Mouse (Mus musculus) limb, embryonic 13.5 days (tissue): ENCODE results near the gene Tbc1d8. TPM values are rescaled to one million over a fixed set of nuclear protein-coding genes. Genes with fewer than 3 reads are reported as not detected.
A peak's percentile ranks its signal among the peaks of the same experiment; 100 is the strongest.

Source experiments
- ATAC-seq: fragments of 200-750 bp; cut with Nextera tagmentation; 2 replicates; pipeline ENCODE4 v1.8.0; 2017; ENCODE audit warnings: low read depth, moderate number of reproducible peaks, moderate TSS enrichment; ENCODE audit not compliant: low FRiP score
- H3K27ac ChIP-seq: fragments of 300-500 bp; sonication (generic); 2 replicates; pipeline ENCODE4 v1.5.1; 2015; ENCODE audit warnings: inconsistent platforms, mild to moderate bottlenecking, moderate library complexity
- H3K27me3 ChIP-seq: fragments of 300-500 bp; sonication (generic); 2 replicates; pipeline ENCODE4 v1.6.1; 2015; ENCODE audit warnings: mild to moderate bottlenecking, inconsistent platforms
- H3K36me3 ChIP-seq: fragments of 300-500 bp; sonication (generic); 2 replicates; pipeline ENCODE4 v1.6.1; 2015; ENCODE audit warnings: inconsistent platforms, mild to moderate bottlenecking, moderate library complexity
- H3K4me1 ChIP-seq: fragments of 300-500 bp; sonication (generic); 2 replicates; pipeline ENCODE4 v1.6.1; 2015; ENCODE audit warnings: inconsistent platforms
- H3K4me2 ChIP-seq: fragments of 300-500 bp; sonication (generic); replicated peaks from 2 replicates; pipeline ENCODE4 v1.6.1; 2015; ENCODE audit warnings: inconsistent platforms, mild to moderate bottlenecking, moderate library complexity
- H3K4me3 ChIP-seq: fragments of 300-500 bp; sonication (generic); 2 replicates; pipeline ENCODE4 v1.5.1; 2015; ENCODE audit warnings: moderate library complexity, mild to moderate bottlenecking, inconsistent platforms
- H3K9ac ChIP-seq: fragments of 300-500 bp; sonication (generic); 2 replicates; pipeline ENCODE4 v1.6.1; 2015; ENCODE audit warnings: mild to moderate bottlenecking, inconsistent platforms
- H3K9me3 ChIP-seq: fragments of 300-500 bp; sonication (generic); 2 replicates; pipeline ENCODE4 v1.6.1; 2016; ENCODE audit warnings: inconsistent platforms
- WGBS: fragments of 180-500 bp; shearing (Covaris S2); methylation state at CpG from one replicate; pipeline ENCODE4 v1.1.7; 2015; 5-methylcytosine and 5-hydroxymethylcytosine counted together
- polyA plus RNA-seq: library from polyadenylated mRNA; unstranded; fragments of >200 nt; fragmentation: Nextera tagmentation; extraction: Ambion mirVana; gene quantifications from 2 replicates; pipeline ENCODE4 v1.2.1, GENCODE M21; 2015

Gene Tbc1d8
- polyA plus RNA-seq, 1 experiment from 2014 or later = 10.4 TPM

GRCm38 (mm10) chr1:39407108-39407507, 71.4 kb downstream of the Tbc1d8 start:
- Histone ChIP-seq H3K36me3 (no peaks in the 10 kb centered on the region), H3K27ac (no peak overlapping the region), H3K4me3 (no peak overlapping the region), H3K27me3 (no peaks in the 10 kb centered on the region), H3K4me2 (no peak overlapping the region), H3K9me3 (no peaks in the 10 kb centered on the region), H3K4me1 (0 out of 2 replicates have a peak, but pooled peaks cover 3% of the 10 kb centered on the region), H3K9ac (no peak overlapping the region)
- no peak for ATAC-seq
- 65% methylated on average over 4 of the region's 4 CpGs for WGBS

- Histone ChIP-seq H3K27ac (no peak overlapping the region), H3K4me2 (no peak overlapping the region), H3K4me3 (no peak overlapping the region), H3K36me3 (peaks cover 5% of the 10 kb centered on the region), H3K4me1 (no peaks in the 10 kb centered on the region), H3K27me3 (no peaks in the 10 kb centered on the region), H3K9me3 (peaks cover 6% of the 10 kb centered on the region; the same call in 1 of the 2 replicates), H3K9ac (no peak overlapping the region)
- ATAC-seq = no peak
- 90% methylated on average over 3 of the region's 3 CpGs for WGBS
Measured at GRCm38 (mm10) chr1:39400173-39400572, 78.4 kb downstream of the Tbc1d8 start.

DNA sequence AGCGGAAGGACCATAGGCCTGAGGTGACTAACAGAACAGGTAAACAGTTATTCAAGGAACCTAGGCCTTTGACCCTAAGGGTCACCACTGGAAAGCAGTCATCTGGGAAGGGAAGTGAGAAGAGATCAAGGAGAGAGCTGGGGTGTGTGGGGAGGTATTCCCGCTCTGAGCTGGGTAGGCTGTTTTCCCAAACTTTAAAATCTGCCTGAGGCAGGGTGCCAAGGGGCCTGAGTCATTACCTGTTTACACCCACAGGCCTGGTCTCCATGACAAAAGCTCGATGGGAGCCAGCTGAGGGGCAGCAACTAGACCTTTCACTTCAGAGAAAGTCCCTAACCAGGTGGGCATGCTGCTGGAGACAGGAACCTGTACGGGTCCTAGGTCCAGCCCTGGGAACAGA, 79.3 kb downstream of the Tbc1d8 start:
- H3K9me3 ChIP-seq = peaks cover 6% of the 10 kb centered on the region; the same call in 1 of the 2 replicates
- H3K4me3 ChIP-seq = no peak overlapping the region
- H3K36me3 ChIP-seq = peaks cover 5% of the 10 kb centered on the region
- no peaks in the 10 kb centered on the region for H3K4me1 ChIP-seq
- no peak for ATAC-seq
- H3K27ac ChIP-seq = no peak overlapping the region
- no peak overlapping the region for H3K9ac ChIP-seq
- no peak overlapping the region for H3K4me2 ChIP-seq
- no peaks in the 10 kb centered on the region for H3K27me3 ChIP-seq
- WGBS = 65% methylated on average over 4 of the region's 4 CpGs

DNA sequence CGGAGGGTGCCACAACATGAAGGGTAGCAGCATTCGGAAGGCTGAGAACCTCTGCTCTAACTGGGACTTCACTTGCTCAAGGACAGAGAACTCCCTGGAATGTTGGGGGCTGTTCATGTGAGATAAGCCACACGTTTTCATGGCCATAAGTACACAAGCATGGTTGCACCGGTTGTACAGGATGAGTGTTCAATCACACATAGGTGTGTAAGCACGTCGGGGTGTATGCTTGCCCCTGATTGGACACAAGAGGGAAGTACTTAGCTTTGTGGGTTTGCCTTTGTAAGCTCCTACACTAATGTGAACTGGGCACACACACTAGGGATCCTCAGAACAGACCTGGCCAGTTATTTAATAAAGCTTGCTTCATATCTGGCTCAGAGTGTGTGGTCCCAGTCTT, 80.3 kb downstream of the Tbc1d8 start:
- Histone ChIP-seq H3K27me3 (no peaks in the 10 kb centered on the region), H3K9me3 (peaks cover 6% of the 10 kb centered on the region; the same call in 1 of the 2 replicates), H3K9ac (no peak overlapping the region), H3K27ac (no peak overlapping the region), H3K36me3 (peaks cover 5% of the 10 kb centered on the region), H3K4me1 (0 out of 2 replicates have a peak, but pooled peaks cover 3% of the 10 kb centered on the region), H3K4me3 (no peak overlapping the region), H3K4me2 (no peak overlapping the region)
- no peak for ATAC-seq
- WGBS = 89% methylated on average over 6 of the region's 6 CpGs

GRCm38 (mm10) chr1:39396347-39396746, 82.2 kb downstream of the Tbc1d8 start:
- Histone ChIP-seq H3K27ac (no peak overlapping the region), H3K27me3 (no peaks in the 10 kb centered on the region), H3K4me3 (no peak overlapping the region), H3K4me1 (0 out of 2 replicates have a peak, but pooled peaks cover 3% of the 10 kb centered on the region), H3K4me2 (no peak overlapping the region), H3K9ac (no peak overlapping the region), H3K9me3 (peaks cover 6% of the 10 kb centered on the region; the same call in 1 of the 2 replicates), H3K36me3 (peaks cover 5% of the 10 kb centered on the region)
- 78% methylated on average over 4 of the region's 4 CpGs for WGBS
- ATAC-seq = no peak

GRCm38 (mm10) chr1:39394650-39395049, 83.9 kb downstream of the Tbc1d8 start:
- WGBS = 71% methylated on average over 3 of the region's 3 CpGs
- ATAC-seq = no peak
- peaks cover 6% of the 10 kb centered on the region; the same call in 1 of the 2 replicates for H3K9me3 ChIP-seq

DNA sequence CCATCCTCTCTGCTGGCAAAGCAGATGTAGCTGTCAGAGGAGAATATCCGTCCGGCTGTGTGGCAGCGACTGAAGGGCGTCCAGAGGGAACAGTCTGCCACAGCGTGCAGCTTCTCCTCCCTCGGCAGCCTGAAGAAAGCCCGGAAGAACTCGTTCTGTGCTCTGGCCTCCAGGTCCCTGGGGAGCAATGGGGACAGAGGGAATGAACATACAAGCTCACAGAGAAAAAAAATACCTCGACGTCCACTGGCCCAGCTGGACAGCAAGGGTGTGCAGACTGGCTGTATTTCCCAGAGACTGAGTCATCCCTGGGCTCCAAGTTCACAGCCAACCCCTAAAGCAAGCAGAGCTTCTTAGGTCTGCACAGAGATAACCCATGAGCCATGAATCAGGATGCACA, 84.5 kb downstream of the Tbc1d8 start:
- no peak overlapping the region for H3K9ac ChIP-seq

More at GRCm38 (mm10) chr1:39394650-39395049, 83.9 kb downstream of the Tbc1d8 start:
- H3K36me3 ChIP-seq = peaks cover 5% of the 10 kb centered on the region
- H3K4me2 ChIP-seq = no peak overlapping the region
- H3K27ac ChIP-seq = no peak overlapping the region
- H3K4me3 ChIP-seq = no peak overlapping the region
- no peak overlapping the region for H3K9ac ChIP-seq
- 0 out of 2 replicates have a peak, but pooled peaks cover 3% of the 10 kb centered on the region for H3K4me1 ChIP-seq
- no peaks in the 10 kb centered on the region for H3K27me3 ChIP-seq

DNA sequence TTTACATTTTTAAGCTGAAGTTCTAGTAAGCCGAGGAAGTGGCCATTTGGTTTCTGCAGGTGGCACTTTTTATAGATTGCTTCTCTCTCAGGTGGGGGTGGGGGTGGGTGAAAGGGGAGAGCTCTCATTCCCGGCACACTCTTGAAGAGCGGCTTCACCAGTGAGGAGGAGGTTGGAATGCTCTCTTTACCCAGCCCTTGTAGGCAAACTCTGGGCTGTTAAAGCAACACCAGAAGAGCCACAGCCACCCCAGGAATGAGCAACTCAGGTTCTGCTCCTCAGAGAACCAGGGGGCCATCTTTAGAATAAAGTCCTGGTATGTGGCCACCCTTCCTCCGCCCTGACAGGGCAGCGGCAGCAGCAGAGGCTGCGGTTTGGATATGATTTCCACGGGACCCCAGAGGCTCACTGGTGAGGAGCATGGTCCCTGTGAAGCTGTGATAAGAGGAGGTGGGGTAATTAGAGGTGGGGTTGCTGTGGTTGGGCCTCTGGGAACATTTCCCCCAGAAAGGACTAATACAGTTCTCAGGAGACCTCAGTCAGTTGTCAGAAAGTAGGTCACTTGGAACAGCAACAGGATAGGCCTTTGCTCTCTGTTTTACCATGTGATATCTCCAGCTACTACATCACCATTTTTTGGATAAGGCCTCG, 85.2 kb downstream of the Tbc1d8 start:
- peaks cover 5% of the 10 kb centered on the region for H3K36me3 ChIP-seq
- no peak overlapping the region for H3K4me2 ChIP-seq
- no peak for ATAC-seq
- 73% methylated on average over 8 of the region's 8 CpGs for WGBS
- no peak overlapping the region for H3K4me3 ChIP-seq
- no peak overlapping the region for H3K9ac ChIP-seq
- H3K4me1 ChIP-seq = 0 out of 2 replicates have a peak, but pooled peaks cover 3% of the 10 kb centered on the region
- H3K27ac ChIP-seq = no peak overlapping the region
- H3K9me3 ChIP-seq = peaks cover 6% of the 10 kb centered on the region; the same call in 1 of the 2 replicates
- no peaks in the 10 kb centered on the region for H3K27me3 ChIP-seq

More for the DNA sequence above, 84.5 kb downstream of the Tbc1d8 start:
- H3K36me3 ChIP-seq = peaks cover 5% of the 10 kb centered on the region
- H3K27me3 ChIP-seq = no peaks in the 10 kb centered on the region
- H3K4me2 ChIP-seq = no peak overlapping the region
- H3K4me3 ChIP-seq = no peak overlapping the region
- WGBS = 71% methylated on average over 10 of the region's 10 CpGs
- H3K4me1 ChIP-seq = 0 out of 2 replicates have a peak, but pooled peaks cover 3% of the 10 kb centered on the region
- ATAC-seq = no peak
- H3K27ac ChIP-seq = no peak overlapping the region
- H3K9me3 ChIP-seq = peaks cover 6% of the 10 kb centered on the region; the same call in 1 of the 2 replicates

GRCm38 (mm10) chr1:39392189-39392588, 86.4 kb downstream of the Tbc1d8 start:
- H3K4me3 ChIP-seq = no peak overlapping the region
- ATAC-seq = peak; percentile 64; the same call in 1 of the 2 replicates
- peaks cover 2% of the 10 kb centered on the region for H3K36me3 ChIP-seq
- no peak overlapping the region for H3K9ac ChIP-seq
- no peaks in the 10 kb centered on the region for H3K27me3 ChIP-seq
- 56% methylated on average over 3 of the region's 3 CpGs for WGBS
- H3K4me1 ChIP-seq = 0 out of 2 replicates have a peak, but pooled peaks cover 3% of the 10 kb centered on the region
- H3K27ac ChIP-seq = no peak overlapping the region
- H3K4me2 ChIP-seq = no peak overlapping the region
- peaks cover 3% of the 10 kb centered on the region; the same call in 1 of the 2 replicates for H3K9me3 ChIP-seq

DNA sequence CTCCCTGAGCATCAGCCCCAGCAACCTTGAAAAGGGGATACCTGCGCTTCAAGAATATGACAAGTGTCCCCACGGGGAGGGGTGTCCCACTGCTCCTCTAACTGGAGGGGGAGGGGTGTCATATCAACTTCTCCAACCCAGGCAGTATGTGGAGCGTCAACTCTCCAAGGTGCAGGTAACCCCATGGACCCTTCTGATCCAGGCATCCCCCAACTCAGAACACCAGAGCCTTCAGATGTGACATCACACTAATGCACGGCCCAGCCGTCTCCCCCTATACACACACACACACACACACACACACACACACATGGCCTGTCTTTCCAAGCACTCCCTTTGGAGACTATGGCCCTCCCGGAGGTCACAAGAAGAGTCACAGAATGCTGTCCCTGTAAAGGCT, 86.9 kb downstream of the Tbc1d8 start:
- no peak overlapping the region for H3K4me3 ChIP-seq
- no peak overlapping the region for H3K27ac ChIP-seq
- 0 out of 2 replicates have a peak, but pooled peaks cover 3% of the 10 kb centered on the region for H3K4me1 ChIP-seq
- no peak for ATAC-seq
- no peak overlapping the region for H3K4me2 ChIP-seq
- H3K36me3 ChIP-seq = no peaks in the 10 kb centered on the region; the same call in 1 of the 2 replicates
- H3K27me3 ChIP-seq = no peaks in the 10 kb centered on the region
- 89% methylated on average over 6 of the region's 6 CpGs for WGBS
- H3K9me3 ChIP-seq = no peaks in the 10 kb centered on the region
- H3K9ac ChIP-seq = no peak overlapping the region

DNA sequence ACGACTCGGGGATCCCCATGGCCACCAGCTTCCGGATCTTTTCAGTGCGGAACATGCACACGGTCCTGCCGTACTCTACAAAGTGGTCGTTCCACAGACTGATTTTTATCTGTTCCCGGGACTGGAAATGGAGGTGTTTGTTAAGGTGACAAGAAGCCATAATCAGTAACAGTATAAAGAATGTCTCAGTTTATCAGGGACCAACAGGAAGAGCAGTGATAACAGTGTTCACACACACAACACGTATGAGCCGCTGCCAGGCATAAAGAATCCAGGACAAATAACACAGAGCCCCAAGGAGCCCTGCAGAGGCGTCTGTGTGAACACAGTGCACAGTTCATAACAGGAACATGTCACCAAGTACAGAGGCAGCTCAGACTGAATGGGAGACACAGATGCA, 89.2 kb downstream of the Tbc1d8 start:
- no peaks in the 10 kb centered on the region for H3K36me3 ChIP-seq
- H3K4me3 ChIP-seq = no peak overlapping the region
- no peak overlapping the region for H3K9ac ChIP-seq
- no peaks in the 10 kb centered on the region for H3K27me3 ChIP-seq
- no peak overlapping the region for H3K27ac ChIP-seq
- no peak overlapping the region for H3K4me2 ChIP-seq
- no peaks in the 10 kb centered on the region for H3K9me3 ChIP-seq
- WGBS = 90% methylated on average over 11 of the region's 11 CpGs
- H3K4me1 ChIP-seq = 0 out of 2 replicates have a peak, but pooled peaks cover 3% of the 10 kb centered on the region
- ATAC-seq = no peak

DNA sequence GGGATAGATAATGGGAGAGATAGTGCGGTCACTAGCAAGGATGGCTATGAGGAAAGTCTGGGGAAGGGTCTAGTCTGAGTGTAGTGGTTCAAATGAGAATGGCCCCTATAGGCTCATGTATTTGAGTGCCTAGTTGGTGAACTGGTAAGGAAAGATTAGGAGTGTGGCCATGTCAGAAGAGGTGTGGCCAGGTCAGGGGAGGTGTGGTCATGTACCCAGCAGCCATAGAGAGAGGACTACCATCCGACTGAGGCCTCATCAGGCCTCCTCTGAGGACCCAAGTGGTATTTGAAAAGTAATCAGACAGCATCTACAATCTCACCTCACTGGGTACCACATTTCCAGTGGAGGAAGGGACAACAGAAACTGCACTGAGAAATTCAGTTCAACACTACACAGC, 90.4 kb downstream of the Tbc1d8 start:
- Histone ChIP-seq H3K9ac (no peak overlapping the region), H3K27ac (no peak overlapping the region), H3K4me1 (no peaks in the 10 kb centered on the region), H3K4me2 (no peak overlapping the region), H3K27me3 (no peaks in the 10 kb centered on the region), H3K4me3 (no peak overlapping the region), H3K9me3 (no peaks in the 10 kb centered on the region), H3K36me3 (no peaks in the 10 kb centered on the region)
- ATAC-seq = no peak
- 71% methylated on average over 2 of the region's 2 CpGs for WGBS
